Mouse (Mus musculus): Measurements from ENCODE around the gene Snap23.

GRCm38 (mm10) chr2:120526771-120527170 lies 40.7 kb upstream of the Snap23 start:
- TF ChIP-seq POLR2A (IDR thresholded peaks at IDR 0.05; ENCODE audit: low read depth, low read length) (no peak), CTCF (IDR thresholded peaks at IDR 0.05; ENCODE audit: extremely low read depth, insufficient read depth, insufficient read length, insufficient replicate concordance) (no peak)
